Mouse (Mus musculus): ENCODE results near the gene Tada3.
"Not testable (repeated sequence)": the region's sequence is repeated elsewhere in the genome, so short reads cannot be mapped to it uniquely, and the experiment has no call there.

Tada3 gene

GRCm38 (mm10) chr6:113343177-113344092 is 34.2 kb downstream of the Tada3 start, which contains the start of gene Camk1:
Gene Camk1, minus strand, starts transcription at chr6:113343984.
- peak; percentile 64 for DNase-seq (ENCODE audit: low spot score)

GRCm38 (mm10) chr6:113342297-113342696 is 35.4 kb downstream of the Tada3 start:
- no peak for DNase-seq (ENCODE audit: low spot score)

GRCm38 (mm10) chr6:113341574-113341973 is 36.1 kb downstream of the Tada3 start:
- no peak for DNase-seq (ENCODE audit: low spot score)

GRCm38 (mm10) chr6:113336852-113337620 is 40.6 kb downstream of the Tada3 start:
- no peak for DNase-seq (ENCODE audit: low spot score)

- no peak for DNase-seq (ENCODE audit: low spot score)
These were observed 43.5 kb downstream of the Tada3 start for GRCm38 (mm10) chr6:113334216-113334615.

GRCm38 (mm10) chr6:113333137-113333950 is 44.3 kb downstream of the Tada3 start:
- DNase-seq (ENCODE audit: low spot score) = peak; percentile 68

- not testable (repeated sequence) for DNase-seq (ENCODE audit: low spot score)
These were observed 44.9 kb downstream of the Tada3 start for GRCm38 (mm10) chr6:113332734-113333133.

- DNase-seq (ENCODE audit: low spot score) = no peak
These were observed 46.0 kb downstream of the Tada3 start for GRCm38 (mm10) chr6:113331721-113332120.

GRCm38 (mm10) chr6:113330547-113330946 is 47.1 kb downstream of the Tada3 start:
- DNase-seq (ENCODE audit: low spot score) = no peak

GRCm38 (mm10) chr6:113329396-113329795 is 48.3 kb downstream of the Tada3 start:
- DNase-seq (ENCODE audit: low spot score) = no peak

GRCm38 (mm10) chr6:113326533-113327315 is 51.0 kb downstream of the Tada3 start, which contains the start of gene Ogg1:
Gene Ogg1, plus strand, starts transcription at chr6:113326972.
- peak; percentile 99 for DNase-seq (ENCODE audit: low spot score)

Measured in testis, postnatal 14 days (tissue).